Mouse (Mus musculus) lung, embryonic 14.5 days (tissue): ENCODE data around the gene Prdx3. TPM values are rescaled to one million over a fixed set of nuclear protein-coding genes. Genes with fewer than 3 reads are reported as not detected.
"Not testable (repeated sequence)": the region's sequence is repeated elsewhere in the genome, so short reads cannot be mapped to it uniquely, and the experiment has no call there.

Experiments
- ATAC-seq: fragments of 200-750 bp; cut with Nextera tagmentation; 2 replicates; pipeline ENCODE4 v1.8.0; 2017; ENCODE audit warnings: mild to moderate bottlenecking, moderate TSS enrichment, moderate library complexity; ENCODE audit not compliant: insufficient read depth
- DNase-seq: peaks from one replicate; pipeline ENCODE4 v3.0.0-alpha.2; 2015
- H3K27ac ChIP-seq: fragments of 300-500 bp; sonication (generic); 2 replicates; pipeline ENCODE4 v1.5.1; 2014; ENCODE audit warnings: low read depth, mild to moderate bottlenecking, moderate library complexity
- H3K27me3 ChIP-seq: fragments of 300-500 bp; sonication (generic); 2 replicates; pipeline ENCODE4 v1.6.1; 2014; ENCODE audit warnings: low read length, control low read depth; ENCODE audit not compliant: insufficient read depth
- H3K36me3 ChIP-seq: fragments of 300-500 bp; sonication (generic); 2 replicates; pipeline ENCODE4 v1.6.1; 2014; ENCODE audit warnings: control low read depth; ENCODE audit not compliant: insufficient read depth
- H3K4me1 ChIP-seq: fragments of 300-500 bp; sonication (generic); 2 replicates; pipeline ENCODE4 v1.6.1; 2014; ENCODE audit warnings: antibody characterized with exemption, control low read depth; ENCODE audit not compliant: insufficient read depth
- H3K4me2 ChIP-seq: fragments of 300-500 bp; sonication (generic); 2 replicates; pipeline ENCODE4 v1.6.1; 2014; ENCODE audit warnings: mild to moderate bottlenecking
- H3K4me3 ChIP-seq: fragments of 300-500 bp; sonication (generic); 2 replicates; pipeline ENCODE4 v1.5.1; 2014; ENCODE audit warnings: low read depth, low read length
- H3K9ac ChIP-seq: fragments of 300-500 bp; sonication (generic); 2 replicates; pipeline ENCODE4 v1.6.1; 2014
- H3K9me3 ChIP-seq: fragments of 300-500 bp; sonication (generic); 2 replicates; pipeline ENCODE4 v1.6.1; 2016; ENCODE audit warnings: low read depth, low read length, control low read depth
- CTCF ChIP-seq: IDR thresholded peaks from 2 replicates; pipeline ENCODE4 v1.5.1; 2016; ENCODE audit warnings: antibody characterized with exemption, low read depth
- WGBS: fragments of 180-500 bp; shearing (Covaris S2); extraction: QIAGEN DNeasy Blood & Tissue Kit; methylation state at CpG from one replicate; pipeline ENCODE4 v1.1.7; 2014; 5-methylcytosine and 5-hydroxymethylcytosine counted together
- polyA plus RNA-seq: library from polyadenylated mRNA; unstranded; fragments of >200 nt; fragmentation: Nextera tagmentation; extraction: Ambion mirVana; gene quantifications from 2 replicates; pipeline ENCODE4 v1.2.1, GENCODE M21; 2014

The Prdx3 gene
- polyA plus RNA-seq, 1 experiment from 2014 or later, result 115 TPM

DNA sequence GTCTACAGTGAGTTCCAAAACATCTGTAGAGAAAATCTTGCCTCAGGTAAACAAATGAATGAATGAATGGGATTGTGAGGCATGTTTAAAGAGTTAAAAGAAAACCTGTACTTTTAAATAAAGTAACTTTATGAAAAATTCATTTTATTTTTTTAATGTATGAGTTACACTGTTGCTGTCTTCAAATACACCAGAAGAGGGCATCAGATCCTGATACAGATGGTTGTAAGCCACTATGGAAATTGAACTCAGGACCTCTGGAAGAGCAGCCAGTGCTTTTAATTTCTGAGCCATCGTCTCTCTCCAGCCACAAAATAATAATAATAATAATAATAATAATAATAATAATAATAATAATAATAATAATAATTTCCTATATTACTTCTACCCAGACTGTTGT lies 3.9 kb downstream of the Prdx3 start:
- no peak; the same call in 1 of the 2 replicates for TF ChIP-seq CTCF
- WGBS, result 84% methylated on average over 1 of the region's 1 CpGs
- Histone ChIP-seq H3K4me1 (peaks cover 4% of the 10 kb centered on the region; the same call in 1 of the 2 replicates), H3K4me3 (no peak overlapping the region), H3K27ac (no peak overlapping the region), H3K9ac (no peak overlapping the region), H3K27me3 (no peaks in the 10 kb centered on the region), H3K9me3 (no peaks in the 10 kb centered on the region), H3K36me3 (peaks cover 26% of the 10 kb centered on the region), H3K4me2 (no peak overlapping the region)
- DNase-seq (peak; percentile 4), ATAC-seq (no peak)

DNA sequence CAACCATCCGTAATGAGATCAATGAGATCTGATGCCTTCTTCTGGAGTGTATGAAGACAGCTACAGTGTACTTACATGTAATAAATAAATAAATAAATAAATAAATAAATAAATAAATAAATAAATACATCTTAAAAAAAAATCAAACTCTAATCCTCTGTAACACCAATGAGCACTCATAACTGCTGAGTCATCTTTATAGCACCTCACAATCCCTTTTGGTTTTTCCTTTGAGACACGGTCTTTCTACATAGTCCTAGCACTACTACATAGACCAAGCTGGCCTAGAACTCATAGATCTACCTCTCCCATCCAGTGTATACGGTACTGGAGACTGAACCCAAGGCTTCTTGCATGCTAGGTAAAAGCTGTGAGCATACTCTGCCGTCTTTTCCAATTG lies 8.2 kb downstream of the Prdx3 start:
- H3K36me3 ChIP-seq, result peaks cover 47% of the 10 kb centered on the region
- H3K27ac ChIP-seq, ATAC-seq, H3K4me2 ChIP-seq, H3K27me3 ChIP-seq, DNase-seq, H3K4me1 ChIP-seq, H3K9ac ChIP-seq, H3K9me3 ChIP-seq, H3K4me3 ChIP-seq: not testable (repeated sequence)
- 93% methylated on average over 4 of the region's 4 CpGs for WGBS

DNA sequence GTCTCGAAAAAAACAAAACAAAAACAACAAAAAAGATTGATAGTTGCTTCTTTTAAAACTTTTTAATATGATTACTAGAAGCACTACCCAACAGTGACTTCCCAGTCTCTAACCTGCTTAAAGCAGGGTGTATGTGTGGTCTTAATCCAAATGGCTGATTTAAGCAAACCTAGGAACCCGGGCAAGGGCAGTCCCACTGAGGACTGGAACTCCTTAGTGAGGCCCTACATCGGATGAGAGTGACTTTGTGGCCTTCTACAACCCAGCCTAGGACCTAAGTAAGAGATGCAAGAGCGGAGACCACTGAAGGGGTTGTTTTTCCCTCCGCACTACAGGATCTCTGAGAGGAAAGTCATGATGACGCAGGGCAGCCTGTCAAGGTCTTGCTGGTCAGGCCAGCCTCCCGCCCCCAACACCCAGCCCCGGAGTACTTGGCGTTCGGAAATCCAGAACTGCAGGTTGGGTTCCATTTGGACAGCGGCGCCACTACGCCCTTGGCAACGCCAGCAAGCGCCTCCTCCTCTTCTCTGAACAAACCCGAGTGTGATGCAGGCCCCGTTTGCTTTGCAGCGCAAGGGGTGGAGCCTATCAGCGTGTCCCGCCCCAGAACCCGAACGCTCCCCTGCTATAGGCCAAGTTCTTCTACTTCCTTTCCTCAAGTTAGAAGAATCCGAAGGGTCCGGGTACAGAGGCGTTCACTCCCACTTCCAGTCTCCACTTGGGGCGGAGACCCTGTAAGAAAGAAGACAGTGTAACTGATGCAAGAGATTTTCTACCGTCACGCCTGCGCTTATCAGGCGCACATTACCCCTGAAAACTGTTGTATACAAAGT lies 13.3 kb downstream of the Prdx3 start, which contains the start of gene Sfxn4:
Sfxn4 (minus strand) TSS at position 612 of the 833 bp plus-strand sequence.
- no peaks in the 10 kb centered on the region for H3K4me1 ChIP-seq
- no peaks in the 10 kb centered on the region for H3K27me3 ChIP-seq
- ATAC-seq (peak; percentile 100), DNase-seq (peak; percentile 96)
- no peak for TF ChIP-seq CTCF
- peaks cover 21% of the 10 kb centered on the region for H3K36me3 ChIP-seq
- H3K4me2 ChIP-seq, result peak within 1 kb of the TSS; percentile 67
- H3K9ac ChIP-seq, result peak within 1 kb of the TSS; percentile 64
- H3K27ac ChIP-seq, result peak within 1 kb of the TSS; percentile 79
- 3% methylated on average over 30 of the region's 30 CpGs for WGBS
- H3K9me3 ChIP-seq, result no peaks in the 10 kb centered on the region
- H3K4me3 ChIP-seq, result peak within 1 kb of the TSS; percentile 53

DNA sequence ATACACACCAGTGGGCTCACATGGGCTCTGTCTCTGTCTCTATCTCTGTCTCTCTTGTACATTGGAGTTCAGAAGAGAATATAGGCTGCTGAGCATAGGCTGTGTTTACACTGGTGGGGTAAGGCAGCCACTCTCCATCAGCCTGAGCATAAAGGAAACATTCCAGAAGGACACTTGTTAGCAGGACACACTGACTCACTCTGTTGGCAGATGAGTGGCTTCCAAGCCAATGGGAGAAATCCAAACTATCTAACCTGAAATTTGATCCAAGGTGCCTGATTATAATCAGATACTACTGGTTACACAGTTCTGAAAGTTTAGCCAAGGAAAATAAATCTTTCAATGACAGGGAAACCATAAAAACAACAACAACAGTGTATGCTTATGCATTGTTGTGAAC lies 28.6 kb downstream of the Prdx3 start:
- ATAC-seq (no peak), DNase-seq (no peak)
- no peak overlapping the region for H3K9ac ChIP-seq
- H3K4me3 ChIP-seq, result no peak overlapping the region
- H3K27ac ChIP-seq, result no peak overlapping the region
- no peaks in the 10 kb centered on the region for H3K9me3 ChIP-seq
- TF ChIP-seq CTCF, result no peak
- no peaks in the 10 kb centered on the region for H3K27me3 ChIP-seq
- H3K4me2 ChIP-seq, result no peak overlapping the region
- H3K4me1 ChIP-seq, result no peaks in the 10 kb centered on the region
- no peaks in the 10 kb centered on the region; the same call in 1 of the 2 replicates for H3K36me3 ChIP-seq

DNA sequence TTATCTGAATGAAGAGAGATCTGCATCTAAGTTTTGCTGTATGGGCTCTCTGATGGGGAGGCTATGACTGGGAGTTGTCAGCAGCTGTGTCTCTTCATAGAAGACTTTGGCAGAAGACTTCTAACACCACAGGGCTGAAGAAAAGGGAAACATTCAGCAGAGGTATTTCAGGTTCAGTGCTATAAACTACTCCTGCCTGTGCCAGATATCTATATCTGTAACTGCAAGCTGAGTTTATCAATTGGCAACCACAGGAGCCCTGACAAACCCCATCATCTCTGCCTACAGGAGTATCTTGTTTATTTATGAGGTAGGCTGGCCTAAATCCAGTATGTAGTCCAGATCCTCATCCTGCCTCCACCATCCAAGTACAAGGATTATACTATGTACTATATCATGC lies 31.0 kb downstream of the Prdx3 start:
- ATAC-seq (no peak), DNase-seq (no peak)
- Histone ChIP-seq H3K4me1 (no peaks in the 10 kb centered on the region), H3K9me3 (no peaks in the 10 kb centered on the region), H3K9ac (no peak overlapping the region), H3K4me3 (no peak overlapping the region), H3K4me2 (no peak overlapping the region), H3K36me3 (peaks cover 7% of the 10 kb centered on the region), H3K27ac (no peak overlapping the region), H3K27me3 (no peaks in the 10 kb centered on the region)
- no peak for TF ChIP-seq CTCF

DNA sequence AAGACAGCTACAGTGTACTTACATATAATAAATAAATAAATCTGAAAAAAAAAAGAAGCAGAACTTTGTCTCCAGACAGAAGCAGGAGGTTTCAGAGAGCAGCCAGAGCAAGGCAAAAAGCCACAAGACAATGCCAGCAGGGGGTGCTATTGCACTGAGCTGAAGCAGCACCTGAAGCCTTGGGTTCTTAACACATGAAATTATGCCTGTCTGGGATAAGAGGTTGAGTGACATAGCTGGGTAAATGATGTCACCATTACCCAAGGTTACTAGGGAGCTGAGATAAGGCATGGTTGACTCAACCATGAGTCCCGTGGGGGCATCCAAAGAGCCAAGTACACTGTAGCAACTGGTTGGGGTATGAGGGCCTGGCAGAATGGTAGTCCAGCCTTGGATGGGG lies 36.6 kb downstream of the Prdx3 start:
- no peak overlapping the region for H3K9ac ChIP-seq
- ATAC-seq (peak; percentile 71), DNase-seq (peak; percentile 88)
- H3K27ac ChIP-seq, result no peak overlapping the region
- 55% methylated on average over 1 of the region's 1 CpGs for WGBS
- no peak overlapping the region for H3K4me3 ChIP-seq
- no peaks in the 10 kb centered on the region for H3K27me3 ChIP-seq
- no peaks in the 10 kb centered on the region for H3K9me3 ChIP-seq
- H3K4me2 ChIP-seq, result no peak overlapping the region
- H3K36me3 ChIP-seq, result peaks cover 51% of the 10 kb centered on the region
- peak; percentile 79 for TF ChIP-seq CTCF
- H3K4me1 ChIP-seq, result no peaks in the 10 kb centered on the region

DNA sequence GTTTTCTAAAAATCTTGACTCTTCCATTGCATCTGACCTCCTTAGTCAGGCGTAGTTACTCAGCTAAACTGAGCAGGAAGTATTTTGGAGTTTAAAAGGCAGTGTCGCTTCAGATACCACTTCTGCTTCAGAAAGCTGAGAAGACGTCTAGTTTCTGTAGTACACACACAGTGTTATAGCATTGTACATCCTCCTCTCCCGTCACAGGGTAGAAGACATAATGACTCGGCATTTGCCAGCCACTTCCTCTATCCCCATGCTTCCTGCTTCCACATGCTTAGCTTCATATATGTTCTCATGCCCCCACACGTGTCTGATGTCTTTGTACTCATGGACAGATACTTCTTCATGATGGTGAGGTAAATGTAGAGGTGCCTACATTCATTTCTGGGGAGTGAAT lies 55.7 kb downstream of the Prdx3 start:
- DNase-seq (no peak), ATAC-seq (no peak)
- no peak overlapping the region for H3K9ac ChIP-seq
- peaks cover 78% of the 10 kb centered on the region for H3K36me3 ChIP-seq
- no peak overlapping the region for H3K27ac ChIP-seq
- no peaks in the 10 kb centered on the region for H3K4me1 ChIP-seq
- H3K27me3 ChIP-seq, result no peaks in the 10 kb centered on the region
- no peak overlapping the region for H3K4me3 ChIP-seq
- WGBS, result 87% methylated on average over 6 of the region's 6 CpGs
- no peak for TF ChIP-seq CTCF
- no peak overlapping the region for H3K4me2 ChIP-seq
- no peaks in the 10 kb centered on the region for H3K9me3 ChIP-seq

Other genes with a start within 250 kb of the Prdx3 start
- 1.6 and 1.7 TPM in 2 replicates for gene Nanos1, start 118.6 kb downstream of the Prdx3 start, polyA plus RNA-seq
- gene Eif3a, start 83.9 kb downstream of the Prdx3 start, polyA plus RNA-seq, result 178 and 185 TPM in 2 replicates
- gene Fam45a, start 63.0 kb downstream of the Prdx3 start, polyA plus RNA-seq, result 31.0 and 31.3 TPM in 2 replicates
- 6.4 and 6.5 TPM in 2 replicates for gene Sfxn4, start 13.1 kb downstream of the Prdx3 start, polyA plus RNA-seq
- 3.2 and 4.5 TPM in 2 replicates for gene Grk5, start 15.2 kb upstream of the Prdx3 start, polyA plus RNA-seq